Mouse (Mus musculus) CD4-positive, CD25-positive, alpha-beta regulatory T cell, adult 2 months (primary cell): Measurements from ENCODE around the gene Mterf1b.

Experiments used
- DNase-seq: peaks from one replicate; pipeline ENCODE4 v3.0.0-alpha.2; 2012; ENCODE audit warnings: low read depth, low spot score

Gene Mterf1b

GRCm38 (mm10) chr5:4245004-4245403 is 52.8 kb downstream of the Mterf1b start:
- DNase-seq = no peak

- no peak for DNase-seq
These were observed 53.9 kb downstream of the Mterf1b start for GRCm38 (mm10) chr5:4246095-4246494.
